Mouse (Mus musculus): ENCODE data around the gene Hspg2.

DNA sequence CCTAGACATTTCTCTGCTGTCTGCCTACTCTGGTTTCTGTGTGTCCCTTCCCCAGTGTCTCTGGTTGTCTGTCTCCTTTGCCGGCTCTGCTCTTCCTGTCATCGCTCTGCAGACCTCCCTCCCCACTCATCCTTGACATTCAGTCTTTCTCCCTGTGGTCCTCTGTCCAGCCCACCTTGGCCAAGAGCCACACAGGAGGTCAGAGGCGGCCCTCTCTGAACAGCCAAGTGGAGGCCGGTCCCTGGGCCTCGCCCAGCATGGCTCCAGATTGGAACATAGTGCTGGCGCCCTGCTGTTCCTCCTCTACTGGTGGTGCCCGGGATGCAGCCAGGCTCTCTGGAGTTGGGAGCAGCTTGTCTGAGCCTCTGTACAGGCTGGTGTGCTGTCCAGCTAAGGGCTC is 34.2 kb downstream of the Hspg2 start:
- TF ChIP-seq GATA2 (IDR thresholded peaks at IDR 0.05; ENCODE audit: borderline replicate concordance, low read depth, low read length) (no peak), GATA1 (IDR thresholded peaks at IDR 0.05; ENCODE audit: borderline replicate concordance, low read length) (no peak)
